Mouse (Mus musculus): ENCODE measurements around the gene Igf2bp3.

The Igf2bp3 gene

DNA sequence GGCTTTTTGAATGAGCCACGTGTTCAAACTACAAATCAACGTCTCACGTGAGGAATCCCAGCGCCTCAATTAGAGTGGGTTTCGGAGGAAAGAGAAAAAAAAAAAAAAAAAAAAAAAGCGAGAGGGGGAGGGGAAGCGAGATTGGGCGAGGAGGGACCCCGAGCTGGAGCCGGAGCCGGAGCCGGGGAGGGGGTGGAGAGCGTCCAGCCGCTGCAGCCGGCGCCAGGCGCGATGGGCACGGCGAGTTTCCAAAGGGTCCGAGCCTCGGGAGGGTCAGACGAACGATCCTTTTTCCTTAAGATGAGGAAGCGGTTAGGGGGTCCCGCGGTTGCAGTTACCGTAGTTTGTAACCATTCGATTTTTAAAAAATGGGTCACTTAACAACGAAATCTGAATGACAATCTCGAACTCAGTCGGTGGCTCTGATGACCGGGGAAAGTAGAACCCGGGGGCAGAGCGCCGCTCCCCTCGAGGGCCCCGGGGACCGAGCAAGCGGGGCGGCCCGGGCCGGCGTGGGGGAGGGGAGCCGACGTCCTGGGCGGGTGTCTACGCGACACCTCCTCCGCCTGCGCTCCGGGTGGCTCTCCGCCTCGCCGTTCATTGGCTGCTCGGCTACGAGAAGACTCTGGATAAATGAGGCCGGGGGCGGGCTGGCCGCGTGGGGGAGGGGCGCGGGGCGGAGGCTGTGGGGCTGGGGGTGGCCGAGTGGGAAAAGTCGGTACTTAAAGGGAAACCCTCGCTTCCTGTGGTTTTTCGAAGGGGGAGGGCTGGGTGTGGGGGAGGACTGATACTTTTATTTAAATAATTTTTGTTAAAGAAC is at the start of gene Igf2bp3:
Gene Igf2bp3 (minus strand): TSS at position 30 of the 820 bp plus-strand sequence.
- CTCF ChIA-PET, result interaction anchor here in 3 of 4 experiments (0.6 to 0.7 kb wide), 3 partner anchors 122 to 371 kb away, joined by 4 to 5 read pairs (median 5); partner anchors contain the start of gene Fam221a (in 1 of the 3)
- POLR2A ChIA-PET, result interaction anchor here (0.6 to 5.6 kb wide), 11 partner anchors 20 to 870 kb away, joined by 3 to 134 read pairs (median 4); partner anchors contain the start of genes Tra2a (in 2 of the 4) and Fam221a (in 1 of the 4)

DNA sequence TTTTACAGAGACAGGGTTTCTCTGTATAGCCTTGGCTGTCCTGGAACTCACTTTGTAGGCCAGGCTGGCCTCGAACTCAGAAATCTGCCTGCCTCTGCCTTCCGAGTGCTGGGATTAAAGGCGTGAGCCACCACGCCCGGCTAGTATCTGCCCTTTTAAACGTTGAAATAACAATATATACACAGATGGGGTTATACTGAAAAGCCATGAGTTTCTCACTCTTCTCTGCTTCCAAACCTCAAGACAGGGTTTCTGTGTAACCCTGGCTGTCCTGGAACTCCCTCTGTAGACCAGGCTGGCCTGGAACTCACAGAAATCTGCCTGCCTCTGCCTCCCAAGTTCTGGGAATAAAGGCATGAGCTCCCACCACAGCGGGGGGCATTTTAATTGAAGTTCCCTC is 49.7 kb upstream of the Igf2bp3 start:
- POLR2A ChIA-PET, result interaction anchor here (0.5 to 9.9 kb wide), 115 partner anchors 9 to 1469 kb away, joined by 3 to 246 read pairs (median 5); partner anchors contain the start of genes Ccdc126 (in 3 of the 4), Fam221a (in 3 of the 4), Malsu1 (in 2 of the 4) and Gpnmb (in 1 of the 4)

DNA sequence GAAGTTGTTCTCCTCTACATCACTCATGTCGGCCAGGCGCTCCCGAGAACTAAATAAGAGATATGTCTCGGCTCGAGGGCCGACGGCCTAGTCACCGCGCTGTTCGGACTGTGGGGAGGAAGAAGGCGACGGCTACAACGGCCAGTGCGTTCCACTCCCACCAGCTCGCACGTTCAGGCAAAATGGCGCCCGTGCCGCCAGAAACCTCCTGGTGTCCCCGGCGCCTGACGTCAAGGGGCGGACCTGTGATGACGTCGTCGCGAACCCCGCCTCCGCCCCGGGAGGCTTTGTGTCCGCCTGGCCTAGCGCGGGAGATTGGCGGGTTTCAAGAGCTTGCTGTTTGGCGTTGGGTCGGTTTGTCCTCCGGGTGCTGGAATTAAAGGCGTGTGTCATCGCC is 49.1 kb upstream of the Igf2bp3 start, which contains the start of gene Tra2a:
Gene Tra2a (minus strand): TSS at position 187 of the 397 bp plus-strand sequence.
- CTCF ChIA-PET, result interaction anchor here (0.5 to 4.6 kb wide), 14 partner anchors 13 to 707 kb away, joined by 3 to 16 read pairs (median 4); partner anchors contain the start of genes Ccdc126 (in 3 of the 4) and Fam221a (in 1 of the 4)
- POLR2A ChIA-PET, result interaction anchor here (0.5 to 9.9 kb wide), 116 partner anchors 8 to 1468 kb away, joined by 3 to 246 read pairs (median 5); partner anchors contain the start of genes Ccdc126 (in 3 of the 4), Fam221a (in 3 of the 4), Malsu1 (in 2 of the 4) and Gpnmb (in 1 of the 4)

More for the DNA sequence above, 49.7 kb upstream of the Igf2bp3 start:
- CTCF ChIA-PET, result interaction anchor here in 3 of 4 experiments (0.7 to 4.6 kb wide), 10 partner anchors 14 to 682 kb away, joined by 3 to 16 read pairs (median 4); partner anchors contain the start of genes Ccdc126 (in 3 of the 3) and Fam221a (in 1 of the 3)

DNA sequence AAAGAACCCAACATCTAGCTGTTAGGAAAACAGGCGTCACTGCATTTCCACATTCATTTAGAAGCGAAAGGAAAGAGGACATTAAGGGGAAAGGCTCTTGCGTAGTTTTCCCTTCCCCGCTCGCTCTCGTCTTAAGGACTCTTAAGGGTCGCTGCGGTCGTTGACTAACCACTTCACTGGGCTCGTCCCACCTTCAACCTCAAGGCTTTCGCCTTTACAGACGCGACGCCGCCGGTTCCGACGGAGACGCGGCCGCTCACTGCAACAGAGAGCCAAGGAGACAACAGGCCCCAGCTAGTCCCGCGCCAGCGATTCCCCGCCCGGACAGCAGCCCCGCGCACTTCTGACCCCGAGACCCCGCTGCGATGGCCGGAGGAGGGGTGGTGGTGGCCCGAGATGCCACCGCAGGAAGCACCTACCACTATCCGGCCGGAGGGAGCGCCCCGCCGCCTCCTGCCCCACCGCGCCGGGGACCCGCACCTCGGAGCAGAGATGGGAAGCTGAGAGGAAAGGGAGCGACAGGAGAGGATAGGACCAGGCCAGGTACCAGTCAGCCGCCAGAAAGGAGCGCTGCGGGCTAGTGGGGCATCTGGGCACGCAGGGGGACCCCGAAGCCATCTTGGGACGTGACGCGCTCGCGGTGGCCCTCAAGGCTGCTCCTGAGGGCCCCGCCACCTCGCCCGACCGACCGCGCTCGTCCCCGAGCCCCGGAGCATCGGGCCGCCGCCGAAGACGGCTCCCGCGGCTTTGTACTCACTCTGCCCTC is 48.5 kb upstream of the Igf2bp3 start:
- CTCF ChIA-PET, result interaction anchor here (0.6 to 4.6 kb wide), 16 partner anchors 12 to 707 kb away, joined by 3 to 16 read pairs (median 4); partner anchors contain the start of genes Ccdc126 (in 3 of the 4) and Fam221a (in 1 of the 4)
- POLR2A ChIA-PET, result interaction anchor here (0.7 to 9.9 kb wide), 99 partner anchors 9 to 1450 kb away, joined by 3 to 246 read pairs (median 6); partner anchors contain the start of genes Ccdc126 (in 3 of the 4), Fam221a (in 3 of the 4), Malsu1 (in 3 of the 4) and Igf2bp3 (in 1 of the 4)

DNA sequence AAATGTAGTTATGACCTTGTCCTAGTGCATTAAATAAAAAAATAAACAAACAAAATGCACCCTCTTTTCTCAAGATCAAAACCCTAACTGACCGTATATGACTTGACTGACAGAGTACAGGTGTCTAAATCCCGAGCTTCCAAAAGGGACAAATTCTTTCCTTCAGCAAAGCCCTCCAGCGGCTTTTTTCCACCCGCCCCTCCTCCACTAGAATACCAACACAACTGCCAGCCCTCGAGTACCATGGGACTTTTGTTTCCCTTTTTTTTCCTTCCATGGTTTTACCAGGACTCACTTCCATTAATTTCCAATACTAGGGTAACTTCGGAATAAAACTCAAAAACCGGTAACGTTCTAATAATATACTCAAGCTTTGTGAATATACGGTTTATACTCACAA is 47.7 kb upstream of the Igf2bp3 start:
- POLR2A ChIA-PET, result interaction anchor here (0.6 to 9.9 kb wide), 40 partner anchors 10 to 661 kb away, joined by 3 to 246 read pairs (median 5); partner anchors contain the start of genes Ccdc126 (in 2 of the 4), Fam221a (in 2 of the 4), Malsu1 (in 1 of the 4) and Zfp775 (in 1 of the 4)
- CTCF ChIA-PET, result interaction anchor here in 1 of 4 experiments (0.8 to 1.4 kb wide), 2 partner anchors 15 to 56 kb away, joined by 3 read pairs; partner anchors contain the start of gene Ccdc126

DNA sequence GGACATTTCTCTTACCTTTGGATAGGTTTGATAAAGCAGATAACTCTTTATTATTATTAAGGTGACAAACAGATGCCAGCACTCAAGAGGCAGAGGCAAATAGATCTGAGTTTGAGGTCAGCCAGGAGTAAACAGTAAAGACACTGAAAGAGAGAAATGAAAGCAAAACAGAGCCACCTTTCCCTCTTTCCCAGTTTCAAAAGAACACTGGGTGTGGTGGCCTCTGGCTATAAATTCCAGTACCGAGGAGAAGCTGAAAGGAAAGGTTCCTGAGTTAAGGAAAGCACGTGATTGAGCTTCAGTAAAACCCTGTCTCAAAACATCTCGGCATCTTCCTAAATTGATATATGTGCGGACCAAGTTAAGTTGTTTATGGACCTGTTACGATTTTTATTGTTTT is 45.0 kb upstream of the Igf2bp3 start:
- POLR2A ChIA-PET, result interaction anchor here in 3 of 4 experiments (0.7 to 9.9 kb wide), 25 partner anchors 7 to 755 kb away, joined by 3 to 246 read pairs (median 4); partner anchors contain the start of genes Fam221a (in 2 of the 3) and Ccdc126 (in 1 of the 3)
- CTCF ChIA-PET, result interaction anchor here in 2 of 4 experiments (1.6 to 1.9 kb wide), 2 partner anchors 12 to 13 kb away, joined by 4 to 6 read pairs; no protein-coding TSS in a partner anchor

DNA sequence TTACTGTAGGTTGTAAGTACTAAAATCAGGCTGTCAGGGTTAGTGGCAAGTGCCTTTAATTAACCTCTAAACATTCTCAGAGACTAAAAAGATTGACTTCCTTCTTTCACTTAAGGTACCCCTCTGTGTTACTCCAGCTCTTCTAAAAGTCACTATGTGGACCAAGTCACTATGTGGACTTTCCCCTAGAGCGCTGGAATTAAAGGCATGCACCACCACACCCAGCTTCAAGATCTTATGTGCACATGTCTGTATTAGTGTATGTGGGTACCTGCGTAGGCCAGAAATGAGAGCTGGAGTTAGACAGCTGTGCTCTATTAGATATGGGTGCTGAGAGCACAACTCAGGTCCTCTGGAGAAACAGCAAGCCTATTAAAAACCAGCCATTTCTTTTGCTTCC is 43.1 kb upstream of the Igf2bp3 start:
- ChIA-PET CTCF (interaction anchor here in 2 of 4 experiments (1.0 to 2.6 kb wide), 4 partner anchors 10 to 61 kb away, joined by 4 to 10 read pairs (median 7); partner anchors contain the start of gene Ccdc126 (in 1 of the 2)), POLR2A (interaction anchor here in 3 of 4 experiments (0.6 to 9.9 kb wide), 16 partner anchors 8 to 238 kb away, joined by 3 to 246 read pairs (median 4); no protein-coding TSS in a partner anchor)

DNA sequence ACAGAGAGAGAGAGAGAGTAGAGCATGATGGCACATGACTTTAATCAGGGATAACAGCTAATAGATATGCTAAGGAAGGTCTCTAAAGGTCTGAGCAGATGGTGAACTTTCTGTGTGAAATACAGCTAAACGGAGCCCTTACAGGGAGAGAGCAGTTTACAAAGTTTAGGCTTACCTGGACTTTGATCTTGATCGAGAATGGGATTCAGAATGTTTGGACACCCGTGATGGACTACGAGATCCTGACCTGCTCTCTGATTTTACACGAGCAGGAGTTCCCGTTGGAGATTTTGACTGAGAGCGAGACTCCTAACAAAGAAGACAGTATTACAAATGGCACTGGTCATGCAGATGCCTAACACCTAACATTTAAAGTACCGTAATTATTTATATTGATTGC is 37.5 kb upstream of the Igf2bp3 start:
- ChIA-PET POLR2A (interaction anchor here in 3 of 4 experiments (0.5 to 18.6 kb wide), 14 partner anchors 8 to 152 kb away, joined by 3 to 246 read pairs (median 6); partner anchors contain the start of genes Tra2a (in 3 of the 3) and Fam221a (in 2 of the 3)), CTCF (interaction anchor here in 3 of 4 experiments (0.6 to 2.2 kb wide), 7 partner anchors 9 to 227 kb away, joined by 3 to 10 read pairs (median 4); partner anchors contain the start of gene Tra2a (in 1 of the 3))

DNA sequence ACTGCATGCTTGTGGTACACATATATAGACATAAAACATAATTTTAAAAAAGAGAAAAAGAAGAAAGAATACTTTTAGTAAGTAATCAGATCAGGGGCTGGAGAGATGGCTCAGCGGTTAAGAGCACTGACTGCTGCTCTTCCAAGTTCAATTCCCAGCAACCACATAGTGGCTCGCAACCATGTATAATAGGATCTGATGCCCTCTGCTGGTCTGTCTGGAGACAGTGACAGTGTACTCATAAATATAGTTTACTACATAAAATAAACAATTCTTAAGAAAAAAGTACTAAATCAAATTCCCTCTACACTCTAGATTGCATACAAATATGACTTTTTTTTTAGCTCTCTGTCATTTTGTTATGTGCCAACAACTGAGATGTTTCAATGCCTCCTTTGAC is 36.4 kb upstream of the Igf2bp3 start:
- POLR2A ChIA-PET, result interaction anchor here in 3 of 4 experiments (0.7 to 18.6 kb wide), 14 partner anchors 10 to 116 kb away, joined by 3 to 246 read pairs (median 5); partner anchors contain the start of genes Tra2a (in 3 of the 3) and Fam221a (in 2 of the 3)
- CTCF ChIA-PET, result interaction anchor here in 3 of 4 experiments (0.6 to 2.2 kb wide), 3 partner anchors 10 to 139 kb away, joined by 4 to 15 read pairs (median 10); partner anchors contain the start of gene Tra2a (in 1 of the 3)

DNA sequence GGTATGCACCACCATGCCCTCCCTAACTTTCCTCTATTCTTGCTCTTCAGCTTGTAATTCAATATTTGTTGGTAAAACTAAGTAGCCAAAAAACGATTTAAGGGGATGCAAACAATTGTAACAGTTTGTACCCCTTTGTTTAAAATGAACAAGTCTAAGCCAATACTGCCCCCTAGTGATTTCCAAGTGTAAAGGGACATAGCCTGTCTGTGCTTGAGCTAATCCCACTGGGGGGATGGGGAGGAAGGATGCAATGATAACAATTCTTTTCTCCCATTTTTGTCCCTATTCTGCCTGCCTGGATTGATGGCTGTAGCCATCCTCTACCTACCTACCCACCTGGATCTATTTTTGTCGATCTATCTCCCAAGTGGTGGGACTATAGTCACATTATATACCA is 32.5 kb upstream of the Igf2bp3 start:
- CTCF ChIA-PET, result interaction anchor here (0.5 to 1.5 kb wide), 19 partner anchors 9 to 652 kb away, joined by 3 to 10 read pairs (median 4); partner anchors contain the start of gene Tra2a (in 1 of the 4)
- POLR2A ChIA-PET, result interaction anchor here (0.5 to 18.6 kb wide), 23 partner anchors 8 to 749 kb away, joined by 3 to 246 read pairs (median 3); partner anchors contain the start of genes Tra2a (in 3 of the 4) and Fam221a (in 1 of the 4)

DNA sequence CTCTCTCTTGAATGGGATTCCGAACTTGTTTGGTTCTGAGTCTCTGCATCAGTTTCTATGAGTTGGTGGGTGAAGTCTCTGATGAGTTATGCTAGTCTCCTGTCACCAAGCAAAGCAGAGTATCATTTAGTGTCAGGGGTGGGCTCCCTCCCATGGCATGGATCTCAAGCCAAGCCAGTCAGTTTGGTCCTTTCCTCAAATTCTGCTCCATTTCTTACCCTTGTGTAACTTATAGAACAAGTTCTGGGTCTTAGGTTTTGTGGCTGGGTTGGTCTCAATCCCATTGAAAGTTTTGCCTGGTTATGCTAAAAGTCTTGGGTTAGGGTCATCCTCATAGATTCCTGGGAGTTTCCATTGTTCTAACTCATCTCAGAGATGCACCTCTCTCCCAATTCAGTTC is 27.6 kb upstream of the Igf2bp3 start:
- ChIA-PET POLR2A (interaction anchor here in 2 of 4 experiments (1.0 to 18.6 kb wide), 6 partner anchors 9 to 168 kb away, joined by 3 to 246 read pairs (median 18); partner anchors contain the start of genes Malsu1 (in 1 of the 2) and Tra2a (in 1 of the 2)), CTCF (interaction anchor here in 3 of 4 experiments (0.7 to 1.2 kb wide), 5 partner anchors 9 to 66 kb away, joined by 3 to 6 read pairs (median 3); no protein-coding TSS in a partner anchor)

DNA sequence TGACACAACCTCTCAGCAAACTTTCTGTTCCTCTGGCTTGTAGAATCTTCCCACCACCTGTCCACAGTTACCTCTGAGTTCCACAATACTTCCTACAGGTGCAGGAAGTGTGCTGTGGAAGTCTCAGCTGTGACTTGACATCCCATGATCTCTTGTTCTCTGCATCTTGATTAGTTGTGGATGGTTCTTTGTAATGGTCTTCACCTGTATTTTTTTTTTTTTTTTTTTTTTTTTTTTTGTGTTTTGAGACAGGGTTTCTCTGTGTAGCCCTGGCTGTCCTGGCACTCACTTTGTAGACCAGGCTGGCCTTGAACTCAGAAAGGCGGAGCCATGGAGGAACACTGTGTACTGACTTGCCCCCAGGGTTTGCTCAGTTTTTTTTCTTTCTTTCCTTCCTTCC is 26.8 kb upstream of the Igf2bp3 start:
- CTCF ChIA-PET, result interaction anchor here (0.7 to 1.4 kb wide), 8 partner anchors 8 to 112 kb away, joined by 3 to 10 read pairs (median 3); no protein-coding TSS in a partner anchor

DNA sequence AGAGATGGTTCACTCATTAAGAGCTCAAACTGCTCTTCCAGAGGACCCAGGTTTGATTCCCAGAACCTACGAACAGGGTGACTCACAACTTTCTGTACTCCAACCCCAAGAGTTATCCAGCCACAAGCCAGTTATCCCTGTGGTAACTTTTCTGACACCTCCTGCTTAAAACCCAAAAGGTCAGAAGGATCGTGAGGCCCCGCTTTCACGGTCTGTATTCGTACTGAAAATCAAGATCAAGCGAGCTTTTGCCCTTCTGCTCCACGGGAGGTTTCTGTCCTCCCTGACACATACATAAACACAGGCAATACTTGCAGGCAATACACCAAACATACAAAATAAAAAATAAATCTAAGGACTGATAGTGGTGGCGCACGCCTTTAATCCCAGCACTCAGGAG is 21.6 kb upstream of the Igf2bp3 start:
- CTCF ChIA-PET, result interaction anchor here in 1 of 4 experiments (0.7 kb wide), 1 partner anchor 11 kb away, joined by 3 read pairs; no protein-coding TSS in a partner anchor
- POLR2A ChIA-PET, result interaction anchor here in 1 of 4 experiments (0.7 to 1.4 kb wide), 3 partner anchors 9 to 26 kb away, joined by 3 to 4 read pairs (median 3); no protein-coding TSS in a partner anchor

More for the DNA sequence above, 26.8 kb upstream of the Igf2bp3 start:
- POLR2A ChIA-PET, result interaction anchor here in 2 of 4 experiments (0.5 to 18.6 kb wide), 16 partner anchors 8 to 168 kb away, joined by 3 to 246 read pairs (median 4); partner anchors contain the start of genes Ccdc126 (in 1 of the 2), Malsu1 (in 1 of the 2) and Tra2a (in 1 of the 2)

DNA sequence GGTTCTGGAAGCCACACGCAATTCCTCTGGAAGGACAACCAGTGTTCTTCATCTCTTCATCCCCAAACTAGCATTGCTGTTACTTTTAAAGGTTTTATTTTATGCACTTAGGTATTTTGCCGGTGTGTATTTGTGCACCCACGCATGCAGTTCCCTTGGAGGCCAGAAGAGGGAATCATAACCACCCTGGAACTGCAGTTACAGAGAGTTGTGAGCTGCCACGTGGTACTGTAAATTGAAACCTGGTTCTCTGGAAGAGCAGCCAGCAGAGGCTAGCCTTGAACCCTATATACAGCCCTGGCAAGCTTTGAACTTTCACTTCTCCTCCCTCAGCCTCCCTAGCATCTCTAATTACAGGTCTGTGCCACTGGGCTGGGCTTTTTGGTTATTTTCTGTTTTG is 18.6 kb upstream of the Igf2bp3 start:
- POLR2A ChIA-PET, result interaction anchor here in 3 of 4 experiments (0.7 to 3.4 kb wide), 24 partner anchors 8 to 212 kb away, joined by 3 to 39 read pairs (median 4); partner anchors contain the start of genes Tra2a (in 3 of the 3), Fam221a (in 1 of the 3) and Malsu1 (in 1 of the 3)
- CTCF ChIA-PET, result interaction anchor here (0.6 to 1.8 kb wide), 27 partner anchors 9 to 1265 kb away, joined by 3 to 8 read pairs (median 4); partner anchors contain the start of genes Ccdc126 (in 1 of the 4) and Tra2a (in 1 of the 4)

DNA sequence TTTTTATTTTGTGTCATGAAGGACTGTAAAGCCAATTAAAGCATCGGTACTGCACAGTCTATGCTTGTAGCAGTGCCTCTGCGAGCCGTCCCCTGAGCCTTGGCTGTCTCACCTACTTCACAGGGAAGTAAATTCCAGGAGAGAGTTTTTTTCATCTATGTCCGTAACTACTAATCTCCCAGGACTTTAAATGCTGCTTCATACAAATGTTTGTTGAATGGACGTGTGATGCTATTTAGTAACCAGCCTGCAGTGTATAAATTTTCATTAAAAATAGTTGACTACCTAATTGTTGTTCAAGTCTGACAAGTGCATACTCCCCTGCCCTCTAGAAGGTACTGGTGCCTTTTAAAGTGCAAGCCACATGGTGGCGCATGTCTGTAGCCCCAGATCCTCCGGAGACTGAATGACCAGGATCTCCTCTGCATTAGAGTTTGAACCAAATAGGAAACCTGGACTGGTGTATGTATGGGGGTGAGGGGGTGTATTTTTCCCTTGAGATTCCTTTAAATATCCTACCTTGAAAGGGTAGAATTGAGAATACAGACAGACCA is 13.4 kb upstream of the Igf2bp3 start:
- POLR2A ChIA-PET, result interaction anchor here in 2 of 4 experiments (0.6 to 4.2 kb wide), 7 partner anchors 10 to 129 kb away, joined by 3 to 37 read pairs (median 4); partner anchors contain the start of gene Tra2a (in 1 of the 2)
- CTCF ChIA-PET, result interaction anchor here in 3 of 4 experiments (0.6 to 1.0 kb wide), 9 partner anchors 10 to 609 kb away, joined by 3 to 6 read pairs (median 4); no protein-coding TSS in a partner anchor

All from embryonic stem cell, embryonic (primary cell).